Mouse (Mus musculus) midbrain, embryonic 16.5 days (tissue): ENCODE measurements around the gene Olfr1311. TPM values are rescaled to one million over a fixed set of nuclear protein-coding genes. Genes with fewer than 3 reads are reported as not detected.
"Not testable (repeated sequence)": the region's sequence is repeated elsewhere in the genome, so short reads cannot be mapped to it uniquely, and the experiment has no call there.

ENCODE experiments used
- ATAC-seq: fragments of 200-750 bp; cut with Nextera tagmentation; 2 replicates; pipeline ENCODE4 v1.8.0; 2017; ENCODE audit warnings: moderate TSS enrichment
- H3K27ac ChIP-seq: fragments of 300-500 bp; sonication (generic); 2 replicates; pipeline ENCODE4 v1.5.1; 2014; ENCODE audit warnings: mild to moderate bottlenecking, low read length, mixed read lengths
- H3K27me3 ChIP-seq: fragments of 300-500 bp; sonication (generic); 2 replicates; pipeline ENCODE4 v1.6.1; 2014; ENCODE audit warnings: low read depth, low read length, mixed read lengths; ENCODE audit not compliant: control insufficient read depth, insufficient read depth
- H3K36me3 ChIP-seq: fragments of 300-500 bp; sonication (generic); 2 replicates; pipeline ENCODE4 v1.6.1; 2014; ENCODE audit warnings: mild to moderate bottlenecking, low read length, moderate library complexity, mixed read lengths; ENCODE audit not compliant: control insufficient read depth, insufficient read depth
- H3K4me1 ChIP-seq: fragments of 300-500 bp; sonication (generic); 2 replicates; pipeline ENCODE4 v1.6.1; 2014; ENCODE audit warnings: mild to moderate bottlenecking, low read length, mixed read lengths; ENCODE audit not compliant: control insufficient read depth, insufficient read depth
- H3K4me2 ChIP-seq: fragments of 300-500 bp; sonication (generic); 2 replicates; pipeline ENCODE4 v1.6.1; 2014; ENCODE audit warnings: mild to moderate bottlenecking, low read length, mixed read lengths
- H3K4me3 ChIP-seq: fragments of 300-500 bp; sonication (generic); 2 replicates; pipeline ENCODE4 v1.5.1; 2014; ENCODE audit warnings: low read depth, mild to moderate bottlenecking, low read length, moderate library complexity, mixed read lengths
- H3K9ac ChIP-seq: fragments of 300-500 bp; sonication (generic); 2 replicates; pipeline ENCODE4 v1.6.1; 2014; ENCODE audit warnings: low read depth, low read length, mixed read lengths
- H3K9me3 ChIP-seq: fragments of 300-500 bp; sonication (generic); replicated peaks from 2 replicates; pipeline ENCODE4 v1.6.1; 2014; ENCODE audit warnings: mild to moderate bottlenecking, low read length, mixed read lengths; ENCODE audit not compliant: control insufficient read depth, poor library complexity, severe bottlenecking
- WGBS: fragments of 180-500 bp; shearing (Covaris S2); extraction: QIAGEN DNeasy Blood & Tissue Kit; methylation state at CpG from one replicate; pipeline ENCODE4 v1.1.7; 2014; 5-methylcytosine and 5-hydroxymethylcytosine counted together
- polyA plus RNA-seq: library from polyadenylated mRNA; unstranded; fragments of >200 nt; fragmentation: Nextera tagmentation; extraction: Ambion mirVana; gene quantifications from 2 replicates; pipeline ENCODE4 v1.2.1, GENCODE M21; 2015

Olfr1311 gene
- not detected in 2 replicates for polyA plus RNA-seq

- ATAC-seq, result no peak
- 92% methylated on average over 2 of the region's 2 CpGs for WGBS
- Histone ChIP-seq H3K9ac (no peak within 1 kb of the TSS), H3K27ac (no peak within 1 kb of the TSS), H3K4me3 (no peak within 1 kb of the TSS), H3K9me3 (no peaks in the 10 kb centered on the region), H3K27me3 (no peaks in the 10 kb centered on the region), H3K4me1 (no peaks in the 10 kb centered on the region), H3K4me2 (no peak within 1 kb of the TSS), H3K36me3 (no peaks in the 10 kb centered on the region)
These were observed at the start of gene Olfr1311 for GRCm38 (mm10) chr2:112024312-112024711. Gene Olfr1311, minus strand, starts transcription at chr2:112024412.

GRCm38 (mm10) chr2:112050138-112050537 is 25.9 kb upstream of the Olfr1311 start, which contains the start of gene Olfr1312:
Gene Olfr1312, minus strand, starts transcription at chr2:112050238.
- Histone ChIP-seq H3K9ac (no peak within 1 kb of the TSS), H3K27me3 (no peaks in the 10 kb centered on the region), H3K36me3 (no peaks in the 10 kb centered on the region), H3K4me3 (no peak within 1 kb of the TSS), H3K4me2 (no peak within 1 kb of the TSS), H3K27ac (no peak within 1 kb of the TSS), H3K9me3 (no peaks in the 10 kb centered on the region), H3K4me1 (no peaks in the 10 kb centered on the region)
- ATAC-seq, result no peak
- 33% methylated on average over 1 of the region's 1 CpGs for WGBS

- H3K27ac ChIP-seq, H3K4me1 ChIP-seq, H3K36me3 ChIP-seq, H3K27me3 ChIP-seq, H3K4me3 ChIP-seq, H3K9me3 ChIP-seq, H3K4me2 ChIP-seq, ATAC-seq, H3K9ac ChIP-seq: not testable (repeated sequence)
- 52% methylated on average over 6 of the region's 6 CpGs for WGBS
These were observed 2.8 kb upstream of the Olfr1311 start for GRCm38 (mm10) chr2:112026971-112027370.

GRCm38 (mm10) chr2:112014900-112015299 is 9.3 kb downstream of the Olfr1311 start:
- Histone ChIP-seq H3K9me3 (no peaks in the 10 kb centered on the region), H3K27me3 (no peaks in the 10 kb centered on the region), H3K27ac (no peak overlapping the region), H3K4me2 (no peak overlapping the region), H3K4me3 (no peak overlapping the region), H3K4me1 (no peaks in the 10 kb centered on the region), H3K9ac (no peak overlapping the region), H3K36me3 (no peaks in the 10 kb centered on the region)
- WGBS, result 85% methylated on average over 3 of the region's 3 CpGs
- ATAC-seq, result no peak

GRCm38 (mm10) chr2:112012608-112013007 is 11.6 kb downstream of the Olfr1311 start, which contains the start of gene Olfr1310:
Gene Olfr1310, minus strand, starts transcription at chr2:112012708.
- H3K27ac ChIP-seq, result no peak within 1 kb of the TSS
- H3K4me2 ChIP-seq, result no peak within 1 kb of the TSS
- no peak within 1 kb of the TSS for H3K9ac ChIP-seq
- H3K27me3 ChIP-seq, result no peaks in the 10 kb centered on the region
- ATAC-seq, result no peak
- H3K4me3 ChIP-seq, result no peak within 1 kb of the TSS
- H3K9me3 ChIP-seq, result no peaks in the 10 kb centered on the region
- H3K36me3 ChIP-seq, result no peaks in the 10 kb centered on the region
- no peaks in the 10 kb centered on the region for H3K4me1 ChIP-seq

- H3K4me3 ChIP-seq, result no peak within 1 kb of the TSS
- no peaks in the 10 kb centered on the region for H3K4me1 ChIP-seq
- H3K27ac ChIP-seq, result no peak within 1 kb of the TSS
- no peak for ATAC-seq
- no peak within 1 kb of the TSS for H3K4me2 ChIP-seq
- H3K36me3 ChIP-seq, result no peaks in the 10 kb centered on the region
- WGBS, result 69% methylated on average over 1 of the region's 1 CpGs
- no peak within 1 kb of the TSS for H3K9ac ChIP-seq
- no peaks in the 10 kb centered on the region for H3K27me3 ChIP-seq
- no peaks in the 10 kb centered on the region for H3K9me3 ChIP-seq
These were observed 34.0 kb downstream of the Olfr1311 start, which contains the start of gene Olfr1309 for GRCm38 (mm10) chr2:111990181-111990580. Gene Olfr1309, minus strand, starts transcription at chr2:111990281.

Other genes with a start within 250 kb of the Olfr1311 start
- gene Olfr1302, start 247.0 kb downstream of the Olfr1311 start, polyA plus RNA-seq, result not detected in 2 replicates
- gene Olfr1303, start 204.1 kb downstream of the Olfr1311 start, polyA plus RNA-seq, result not detected in 2 replicates
- gene Olfr1305, start 147.3 kb downstream of the Olfr1311 start, polyA plus RNA-seq, result not detected in 2 replicates
- gene Olfr1306, start 108.1 kb downstream of the Olfr1311 start, polyA plus RNA-seq, result not detected in 2 replicates
- not detected in 2 replicates for gene Olfr1307, start 75.0 kb downstream of the Olfr1311 start, polyA plus RNA-seq
- not detected in 2 replicates for gene Olfr1308, start 59.5 kb downstream of the Olfr1311 start, polyA plus RNA-seq
- gene Olfr1309, start 34.1 kb downstream of the Olfr1311 start, polyA plus RNA-seq, result not detected in 2 replicates
- gene Olfr1310, start 11.7 kb downstream of the Olfr1311 start, polyA plus RNA-seq, result not detected in 2 replicates
- gene Olfr1312, start 25.8 kb upstream of the Olfr1311 start, polyA plus RNA-seq, result not detected in 2 replicates
- gene Olfr1313, start 53.4 kb upstream of the Olfr1311 start, polyA plus RNA-seq, result not detected in 2 replicates
- not detected in 2 replicates for gene Olfr1314, start 72.4 kb upstream of the Olfr1311 start, polyA plus RNA-seq
- not detected in 2 replicates for gene Olfr1315-ps1, start 91.0 kb upstream of the Olfr1311 start, polyA plus RNA-seq
- not detected in 2 replicates for gene Olfr1316, start 110.6 kb upstream of the Olfr1311 start, polyA plus RNA-seq
- gene Olfr1317, start 115.9 kb upstream of the Olfr1311 start, polyA plus RNA-seq, result not detected in 2 replicates
- gene Olfr1318, start 129.8 kb upstream of the Olfr1311 start, polyA plus RNA-seq, result 0.08 TPM in 1 of 2 replicates, not detected in the other
- 22.6 and 24.5 TPM in 2 replicates for gene Lpcat4, start 215.1 kb upstream of the Olfr1311 start, polyA plus RNA-seq
- gene Nutm1, start 234.9 kb upstream of the Olfr1311 start, polyA plus RNA-seq, result not detected in 2 replicates
- 153 and 155 TPM in 2 replicates for gene Nop10, start 237.5 kb upstream of the Olfr1311 start, polyA plus RNA-seq
- 19.2 and 20.8 TPM in 2 replicates for gene Slc12a6, start 241.4 kb upstream of the Olfr1311 start, polyA plus RNA-seq
- 0.08 TPM in 1 of 2 replicates, not detected in the other for gene Gm21985, start 241.9 kb upstream of the Olfr1311 start, polyA plus RNA-seq